Mouse (Mus musculus) layer of hippocampus, adult 11-12 months (tissue): ENCODE results near the gene A630001G21Rik.
"Not testable (repeated sequence)": the region's sequence is repeated elsewhere in the genome, so short reads cannot be mapped to it uniquely, and the experiment has no call there.

Experiments used
- DNase-seq: peaks from one replicate; pipeline ENCODE4 v3.0.0; 2022; ENCODE audit warnings: low spot score

Gene A630001G21Rik

GRCm38 (mm10) chr1:85778436-85778835 is at the start of gene A630001G21Rik:
TSS of gene A630001G21Rik (minus strand) at chr1:85778643.
- no peak for DNase-seq

GRCm38 (mm10) chr1:85827166-85827565 is 48.7 kb upstream of the A630001G21Rik start:
- no peak for DNase-seq

- DNase-seq = no peak
These were observed 46.5 kb upstream of the A630001G21Rik start for GRCm38 (mm10) chr1:85824905-85825304.

GRCm38 (mm10) chr1:85822239-85822638 is 43.8 kb upstream of the A630001G21Rik start:
- DNase-seq = peak; percentile 31

GRCm38 (mm10) chr1:85819695-85820094 is 41.3 kb upstream of the A630001G21Rik start:
- no peak for DNase-seq

- DNase-seq = no peak
These were observed 39.7 kb upstream of the A630001G21Rik start for GRCm38 (mm10) chr1:85818121-85818520.

GRCm38 (mm10) chr1:85814213-85814612 is 35.8 kb upstream of the A630001G21Rik start:
- not testable (repeated sequence) for DNase-seq

- DNase-seq = no peak
These were observed 32.3 kb upstream of the A630001G21Rik start for GRCm38 (mm10) chr1:85810787-85811186.

GRCm38 (mm10) chr1:85810343-85810742 is 31.9 kb upstream of the A630001G21Rik start:
- DNase-seq = no peak

GRCm38 (mm10) chr1:85809256-85809655 is 30.8 kb upstream of the A630001G21Rik start:
- DNase-seq = no peak

- no peak for DNase-seq
These were observed 26.1 kb upstream of the A630001G21Rik start for GRCm38 (mm10) chr1:85804551-85804950.

- DNase-seq = no peak
These were observed 24.1 kb upstream of the A630001G21Rik start for GRCm38 (mm10) chr1:85802517-85802916.

- DNase-seq = no peak
These were observed 21.3 kb upstream of the A630001G21Rik start for GRCm38 (mm10) chr1:85799776-85800175.

GRCm38 (mm10) chr1:85795196-85795595 is 16.8 kb upstream of the A630001G21Rik start:
- no peak for DNase-seq

- DNase-seq = peak; percentile 20
These were observed 15.8 kb upstream of the A630001G21Rik start for GRCm38 (mm10) chr1:85794106-85794771.

- peak; percentile 86 for DNase-seq
These were observed 15.0 kb upstream of the A630001G21Rik start, which contains the start of gene Cab39 for GRCm38 (mm10) chr1:85793208-85794105. TSS of gene Cab39 (plus strand) at chr1:85793441.

- no peak for DNase-seq
These were observed 13.0 kb upstream of the A630001G21Rik start for GRCm38 (mm10) chr1:85791476-85791875.

- DNase-seq = no peak
These were observed 12.1 kb upstream of the A630001G21Rik start for GRCm38 (mm10) chr1:85790565-85790964.

- DNase-seq = no peak
These were observed 1.2 kb upstream of the A630001G21Rik start for GRCm38 (mm10) chr1:85779428-85780180.

- no peak for DNase-seq
These were observed 569 bp upstream of the A630001G21Rik start for GRCm38 (mm10) chr1:85779012-85779411.

- DNase-seq = no peak
These were observed 2.3 kb downstream of the A630001G21Rik start for GRCm38 (mm10) chr1:85776154-85776553.

GRCm38 (mm10) chr1:85775136-85775535 is 3.3 kb downstream of the A630001G21Rik start:
- no peak for DNase-seq
